Mouse (Mus musculus) erythroid progenitor cell, adult 5-6 weeks (primary cell): Measurements from ENCODE around the gene Otos. TPM values are rescaled to one million over a fixed set of nuclear protein-coding genes. Genes with fewer than 3 reads are reported as not detected.

Experiments used
- ATAC-seq: replicated peaks from 2 replicates; pipeline ENCODE4 v1.8.0; 2016; ENCODE audit warnings: moderate number of reproducible peaks, mild to moderate bottlenecking, moderate TSS enrichment, inconsistent platforms; ENCODE audit not compliant: poor library complexity, low FRiP score, severe bottlenecking
- total RNA-seq, 2 experiments: library from RNA; stranded (forward) in 1 of 2; stranded (reverse) in 1 of 2; fragments of 150-400 nt in 1 of 2; fragments of 186-747, 209-891 nt in 1 of 2; gene quantifications; 2 replicates each; pipeline versions ENCODE4 v1.2.3 to v1.2.4; 2015 to 2017; ENCODE audit warnings: low replicate concordance in 2 of 2

The Otos gene
- total RNA-seq, 2 experiments from 2014 or later, result not detected

DNA sequence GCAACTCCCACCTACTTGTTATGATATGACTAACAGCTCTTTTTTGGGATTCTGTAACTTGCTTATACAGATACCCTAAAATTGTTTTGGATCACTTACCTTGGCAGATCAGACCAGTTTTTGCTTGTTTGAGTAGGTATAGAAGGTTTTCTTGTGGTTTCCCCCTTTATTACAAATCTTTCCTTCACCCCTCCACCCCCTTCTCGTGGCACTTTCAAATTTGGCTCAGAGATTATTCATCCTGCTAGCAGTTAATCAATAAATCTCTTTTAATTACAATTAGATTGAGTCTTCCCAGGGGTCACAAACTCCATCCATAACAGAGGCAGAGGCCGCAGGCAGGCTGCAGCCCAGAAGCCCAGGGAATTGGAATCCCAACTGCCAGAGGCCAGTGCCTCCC is 31.2 kb downstream of the Otos start, which contains the start of gene Olfr12:
TSS of gene Olfr12 (plus strand) at position 301 of the 400 bp plus-strand sequence.
- no peak for ATAC-seq

- no peak for ATAC-seq
Measured at GRCm38 (mm10) chr1:92616046-92616445, 32.6 kb downstream of the Otos start.

DNA sequence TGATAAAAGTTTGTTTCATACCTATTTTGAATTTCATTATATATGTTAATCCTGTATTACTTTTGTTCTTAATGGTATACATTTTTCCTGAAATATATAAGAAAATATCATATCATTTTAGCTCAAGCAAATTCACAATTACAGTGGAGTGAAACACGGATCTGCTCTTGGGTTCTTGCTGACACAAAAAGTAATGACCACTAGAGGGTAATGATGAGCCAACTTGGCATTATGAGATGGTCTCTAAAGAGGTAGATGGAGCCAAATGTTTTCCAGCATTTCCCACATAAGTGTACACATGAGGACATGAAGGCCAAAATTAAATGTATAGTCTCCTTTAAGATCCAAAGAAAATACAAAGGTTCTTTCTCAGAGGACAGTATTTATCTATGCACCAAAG is 34.1 kb downstream of the Otos start:
- ATAC-seq, result no peak

DNA sequence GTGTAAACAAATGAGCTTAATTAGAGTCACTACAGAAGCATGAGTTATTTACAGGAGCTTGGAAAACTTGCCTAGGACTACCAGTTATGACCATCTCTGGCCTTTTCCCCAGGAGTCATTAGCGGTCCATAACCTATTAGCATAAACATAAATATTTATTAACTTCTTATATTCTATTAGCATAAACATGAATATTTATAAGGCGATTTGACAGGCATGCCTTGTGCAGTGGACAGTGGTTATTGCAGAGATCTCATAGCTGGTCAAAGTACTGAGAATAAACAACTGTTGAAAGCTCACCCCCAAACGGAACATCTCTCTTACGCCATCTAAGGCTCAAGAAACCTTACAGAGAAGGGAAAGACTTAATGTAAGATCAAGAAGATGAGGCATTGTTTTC is 35.5 kb downstream of the Otos start:
- no peak for ATAC-seq

GRCm38 (mm10) chr1:92611008-92611407 is 37.6 kb downstream of the Otos start:
- no peak for ATAC-seq

- ATAC-seq, result no peak
Measured at GRCm38 (mm10) chr1:92607711-92608110, 40.9 kb downstream of the Otos start.

- no peak for ATAC-seq
Measured at GRCm38 (mm10) chr1:92605482-92605881, 43.2 kb downstream of the Otos start, which contains the start of gene Olfr1410. Gene Olfr1410 (plus strand): TSS chr1:92605782.

DNA sequence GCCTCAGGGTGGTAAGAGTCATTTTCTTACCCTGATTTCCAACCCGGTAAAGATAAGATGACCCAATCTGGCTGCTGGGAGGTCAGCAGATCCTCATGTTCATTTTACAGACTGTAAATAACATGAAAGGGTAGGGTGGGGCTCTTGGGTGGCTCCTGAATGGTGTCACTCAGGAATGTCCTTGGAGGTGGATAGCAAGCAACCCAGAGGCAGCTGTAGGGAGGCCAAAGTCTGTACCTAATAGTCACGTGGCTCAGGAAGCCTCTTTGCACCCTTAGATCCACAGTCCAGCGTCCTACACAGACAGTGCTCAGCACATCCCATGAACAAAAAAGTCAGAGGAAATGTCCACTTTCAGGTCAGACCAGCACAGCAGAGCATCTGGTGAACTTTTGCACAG is 52.6 kb downstream of the Otos start:
- ATAC-seq, result no peak

Other genes with a start within 250 kb of the Otos start
- gene Ndufa10, start 175.0 kb downstream of the Otos start, total RNA-seq (2015; ENCODE audit: low replicate concordance), result 27.2 and 39.6 TPM in 2 replicates
- gene Ndufa10, start 175.0 kb downstream of the Otos start, total RNA-seq (2017; ENCODE audit: low replicate concordance), result 25.0 and 28.8 TPM in 2 replicates
- not detected in 2 replicates for gene Olfr1416, start 163.7 kb downstream of the Otos start, total RNA-seq (2015; ENCODE audit: low replicate concordance)
- gene Olfr1416, start 163.7 kb downstream of the Otos start, total RNA-seq (2017; ENCODE audit: low replicate concordance), result not detected in 2 replicates
- not detected in 2 replicates for gene Olfr1415, start 152.7 kb downstream of the Otos start, total RNA-seq (2015; ENCODE audit: low replicate concordance)
- gene Olfr1415, start 152.7 kb downstream of the Otos start, total RNA-seq (2017; ENCODE audit: low replicate concordance), result not detected in 2 replicates
- gene Olfr1414, start 130.2 kb downstream of the Otos start, total RNA-seq (2015; ENCODE audit: low replicate concordance), result not detected in 2 replicates
- gene Olfr1414, start 130.2 kb downstream of the Otos start, total RNA-seq (2017; ENCODE audit: low replicate concordance), result not detected in 2 replicates
- not detected in 2 replicates for gene Olfr1413, start 77.5 kb downstream of the Otos start, total RNA-seq (2015; ENCODE audit: low replicate concordance)
- gene Olfr1413, start 77.5 kb downstream of the Otos start, total RNA-seq (2017; ENCODE audit: low replicate concordance), result not detected in 2 replicates
- not detected in 2 replicates for gene Olfr1412, start 63.1 kb downstream of the Otos start, total RNA-seq (2015; ENCODE audit: low replicate concordance)
- gene Olfr1412, start 63.1 kb downstream of the Otos start, total RNA-seq (2017; ENCODE audit: low replicate concordance), result not detected in 2 replicates
- gene Olfr1411, start 54.4 kb downstream of the Otos start, total RNA-seq (2015; ENCODE audit: low replicate concordance), result not detected in 2 replicates
- gene Olfr1411, start 54.4 kb downstream of the Otos start, total RNA-seq (2017; ENCODE audit: low replicate concordance), result not detected in 2 replicates
- not detected in 2 replicates for gene Olfr1410, start 43.1 kb downstream of the Otos start, total RNA-seq (2015; ENCODE audit: low replicate concordance)
- not detected in 2 replicates for gene Olfr1410, start 43.1 kb downstream of the Otos start, total RNA-seq (2017; ENCODE audit: low replicate concordance)
- gene Olfr12, start 31.1 kb downstream of the Otos start, total RNA-seq (2015; ENCODE audit: low replicate concordance), result not detected in 2 replicates
- gene Olfr12, start 31.1 kb downstream of the Otos start, total RNA-seq (2017; ENCODE audit: low replicate concordance), result not detected in 2 replicates
- 57.3 and 61.2 TPM in 2 replicates for gene Cops9, start 6.9 kb downstream of the Otos start, total RNA-seq (2015; ENCODE audit: low replicate concordance)
- 22.7 and 46.8 TPM in 2 replicates for gene Cops9, start 6.9 kb downstream of the Otos start, total RNA-seq (2017; ENCODE audit: low replicate concordance)
- 4.0 and 8.4 TPM in 2 replicates for gene Gpc1, start 182.8 kb upstream of the Otos start, total RNA-seq (2015; ENCODE audit: low replicate concordance)
- gene Gpc1, start 182.8 kb upstream of the Otos start, total RNA-seq (2017; ENCODE audit: low replicate concordance), result 3.7 and 4.7 TPM in 2 replicates